Mouse (Mus musculus) MEL (cell line): Measurements from ENCODE around the gene Tjp1. TPM values are rescaled to one million over a fixed set of nuclear protein-coding genes. Genes with fewer than 3 reads are reported as not detected.

ENCODE experiments used
- DNase-seq: peaks from one replicate; pipeline ENCODE4 v3.0.0; 2011; ENCODE audit warnings: low read depth, low spot score
- H3K27ac ChIP-seq: 2 replicates; pipeline ENCODE4 v1.5.1; 2012; ENCODE audit warnings: low read depth, mild to moderate bottlenecking, control low read depth, low read length, moderate library complexity; ENCODE audit not compliant: control insufficient read depth
- H3K27me3 ChIP-seq, 2 experiments: fragments of 150-350 bp in 1 of 2; sonication (generic) in 1 of 2; 2 replicates each; pipeline ENCODE4 v1.6.1; 2012; ENCODE audit warnings: low read length in 2 of 2, mild to moderate bottlenecking in 2 of 2, improper control_type of control experiment in 1 of 2, moderate library complexity in 1 of 2; ENCODE audit not compliant: insufficient read depth in 2 of 2, control insufficient read depth in 1 of 2
- H3K36me3 ChIP-seq, 2 experiments: 2 replicates each; pipeline ENCODE4 v1.6.1; 2012 to 2014; ENCODE audit warnings: low read length in 2 of 2, improper control_type of control experiment in 1 of 2, inconsistent platforms in 1 of 2, mild to moderate bottlenecking in 1 of 2; ENCODE audit not compliant: insufficient read depth in 2 of 2, control insufficient read depth in 1 of 2
- H3K4me1 ChIP-seq, 2 experiments: fragments of 150-350 bp in 1 of 2; sonication (generic) in 1 of 2; 2 replicates each; pipeline ENCODE4 v1.6.1; 2012; ENCODE audit warnings: low read length in 2 of 2, improper control_type of control experiment in 1 of 2, mild to moderate bottlenecking in 1 of 2; ENCODE audit not compliant: insufficient read depth in 2 of 2, control insufficient read depth in 1 of 2
- H3K4me3 ChIP-seq, 2 experiments: fragments of 150-350 bp in 1 of 2; sonication (generic) in 1 of 2; 2 replicates each; pipeline ENCODE4 v1.5.1; 2012; ENCODE audit warnings: low read depth in 2 of 2, low read length in 2 of 2, mild to moderate bottlenecking in 2 of 2, moderate library complexity in 2 of 2, control low read depth in 1 of 2, improper control_type of control experiment in 1 of 2; ENCODE audit not compliant: control insufficient read depth in 1 of 2, insufficient read depth in 1 of 2
- H3K79me2 ChIP-seq: 2 replicates; pipeline ENCODE4 v1.6.1; 2012; ENCODE audit warnings: mild to moderate bottlenecking, low read length, moderate library complexity; ENCODE audit not compliant: control insufficient read depth, poor library complexity, insufficient read depth
- H3K9ac ChIP-seq: 2 replicates; pipeline ENCODE4 v1.6.1; 2012; ENCODE audit warnings: low read depth, mild to moderate bottlenecking, control low read depth, low read length, moderate library complexity; ENCODE audit not compliant: control insufficient read depth, poor library complexity, severe bottlenecking
- H3K9me3 ChIP-seq: fragments of 150-350 bp; sonication (generic); replicated peaks from 2 replicates; pipeline ENCODE4 v1.6.1; 2012; ENCODE audit warnings: mild to moderate bottlenecking, low read length, improper control_type of control experiment, moderate library complexity; ENCODE audit not compliant: insufficient read depth
- BHLHE40 ChIP-seq: IDR thresholded peaks from 2 replicates; pipeline ENCODE4 v1.6.1; 2012; ENCODE audit warnings: low read depth, mild to moderate bottlenecking, inconsistent platforms, low read length, improper control_type of control experiment, borderline replicate concordance
- CTCF ChIP-seq, 3 experiments: IDR thresholded peaks in 2 of 3; conservative IDR thresholded peaks in 1 of 3; 2 replicates each; pipeline ENCODE4 v1.5.1; 2011 to 2012; ENCODE audit warnings: low read length in 3 of 3, low read depth in 2 of 3, mild to moderate bottlenecking in 2 of 3, improper control_type of control experiment in 1 of 3, inconsistent platforms in 1 of 3, mixed read lengths in 1 of 3, moderate library complexity in 1 of 3; ENCODE audit not compliant: control insufficient read depth in 1 of 3, insufficient read depth in 1 of 3, poor library complexity in 1 of 3, severe bottlenecking in 1 of 3
- EP300 ChIP-seq, 2 experiments: IDR thresholded peaks; 2 replicates each; pipeline ENCODE4 v1.6.1; 2011; ENCODE audit warnings: improper control_type of control experiment in 2 of 2, low read length in 2 of 2, low read depth in 1 of 2, mild to moderate bottlenecking in 1 of 2
- ETS1 ChIP-seq: IDR thresholded peaks from 2 replicates; pipeline ENCODE4 v1.6.1; 2012; ENCODE audit warnings: low read depth, mild to moderate bottlenecking, inconsistent platforms, low read length, improper control_type of control experiment, moderate library complexity
- GABPA ChIP-seq: IDR thresholded peaks from 2 replicates; pipeline ENCODE4 v1.6.1; 2012; ENCODE audit warnings: low read depth, mild to moderate bottlenecking, inconsistent platforms, low read length, improper control_type of control experiment, moderate library complexity
- MAFK ChIP-seq: IDR thresholded peaks from 2 replicates; pipeline ENCODE4 v1.6.1; 2011; ENCODE audit warnings: low read depth, mild to moderate bottlenecking, low read length, improper control_type of control experiment, borderline replicate concordance
- MAX ChIP-seq: IDR thresholded peaks from 2 replicates; pipeline ENCODE4 v1.6.1; 2011; ENCODE audit warnings: low read length, improper control_type of control experiment
- MYB ChIP-seq: IDR thresholded peaks from 2 replicates; pipeline ENCODE4 v1.6.1; 2011; ENCODE audit warnings: mild to moderate bottlenecking, low read depth, low read length, improper control_type of control experiment
- NELFE ChIP-seq: IDR thresholded peaks from 2 replicates; pipeline ENCODE4 v1.6.1; 2011; ENCODE audit warnings: low read depth, low read length, improper control_type of control experiment
- POLR2AphosphoS2 ChIP-seq: IDR thresholded peaks from 2 replicates; pipeline ENCODE4 v1.6.1; 2011; ENCODE audit warnings: low read length, improper control_type of control experiment
- POLR2AphosphoS5 ChIP-seq: IDR thresholded peaks from 2 replicates; pipeline ENCODE4 v1.6.1; 2012; ENCODE audit warnings: low read depth, borderline replicate concordance, mild to moderate bottlenecking, inconsistent platforms, low read length, moderate library complexity, mixed read lengths
- TCF12 ChIP-seq: IDR thresholded peaks from 2 replicates; pipeline ENCODE4 v1.6.1; 2014; ENCODE audit warnings: low read depth, mild to moderate bottlenecking, inconsistent platforms, low read length, improper control_type of control experiment, moderate library complexity
- USF1 ChIP-seq: IDR thresholded peaks from 2 replicates; pipeline ENCODE4 v1.6.1; 2014; ENCODE audit warnings: low read depth, mild to moderate bottlenecking, inconsistent platforms, low read length, improper control_type of control experiment, moderate library complexity
- ZMIZ1 ChIP-seq: IDR thresholded peaks from 2 replicates; pipeline ENCODE4 v1.6.1; 2012; ENCODE audit warnings: low read depth, mild to moderate bottlenecking, inconsistent platforms, low read length, improper control_type of control experiment, moderate library complexity
- ZNF384 ChIP-seq: IDR thresholded peaks from 2 replicates; pipeline ENCODE4 v1.6.1; 2012; ENCODE audit warnings: low read depth, mild to moderate bottlenecking, inconsistent platforms, low read length, improper control_type of control experiment
- polyA plus RNA-seq, 2 experiments: library from polyadenylated mRNA; stranded (reverse) in 1 of 2; unstranded in 1 of 2; fragments of >175 nt in 1 of 2; fragments of >200 nt in 1 of 2; gene quantifications; 2 replicates each; pipeline versions ENCODE4 v1.2.1 to v1.2.4; 2012; ENCODE audit warnings: low replicate concordance in 2 of 2, low read depth in 1 of 2; ENCODE audit not compliant: insufficient read length in 2 of 2, insufficient read depth in 1 of 2, missing spikeins in 1 of 2
- total RNA-seq: library from RNA; depleted of rRNA; stranded (reverse); fragments of 300-350 nt; gene quantifications from 2 replicates; pipeline ENCODE4 v1.2.3, GENCODE M21; 2012

Gene Tjp1
- total and polyA plus RNA-seq, 3 experiments, result 0.01 TPM; not detected in 2

GRCm38 (mm10) chr7:65389539-65389938, 138.0 kb downstream of the Tjp1 start:
- Histone ChIP-seq H3K4me1 (no peaks in the 10 kb centered on the region), H3K27me3 (no peaks in the 10 kb centered on the region), H3K79me2 (no peaks in the 10 kb centered on the region), H3K36me3 (no peaks in the 10 kb centered on the region), H3K9me3 (no peaks in the 10 kb centered on the region), H3K4me3 (no peak overlapping the region), H3K27ac (no peak overlapping the region), H3K9ac (no peak overlapping the region)
- no peak for DNase-seq
- TF ChIP-seq MAFK, result no peak
- TF ChIP-seq, all 39 proteins: peak for 0

DNA sequence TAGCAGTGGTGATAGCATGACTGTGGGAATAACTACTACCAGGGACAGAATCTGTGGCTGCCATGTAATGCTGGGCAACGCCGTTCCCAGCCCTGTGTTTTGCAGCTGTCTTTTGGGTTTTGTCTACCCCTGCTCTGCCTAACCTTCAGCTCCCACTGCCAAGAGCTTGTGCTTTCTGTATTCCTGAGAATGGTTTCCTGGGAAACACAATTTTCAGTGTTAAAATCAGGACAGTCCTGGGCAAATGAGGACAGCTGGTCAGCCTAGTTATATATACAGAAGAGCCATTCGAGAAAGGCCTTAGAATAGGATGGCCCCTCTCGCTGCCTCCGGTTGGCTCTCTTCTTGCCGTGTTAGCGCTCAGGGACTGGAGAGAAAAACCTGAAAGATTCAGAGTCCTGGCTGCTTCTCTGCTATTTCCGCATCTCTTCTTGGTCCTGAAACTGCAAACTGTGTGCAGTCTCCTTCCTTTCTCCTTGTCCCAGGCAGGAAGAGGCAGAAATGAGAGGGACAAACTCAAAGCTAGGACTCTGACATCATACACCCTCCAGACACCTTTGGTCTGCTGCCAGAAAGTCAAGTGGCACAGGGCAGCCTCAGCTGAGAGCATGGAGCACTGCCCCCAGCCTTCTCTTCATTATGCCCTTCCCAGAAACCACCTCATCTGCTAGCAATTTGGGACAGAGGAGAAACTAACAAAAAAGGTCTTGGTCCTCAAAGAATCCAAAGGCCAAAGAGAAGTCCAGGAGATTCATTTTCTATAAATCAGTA, 139.2 kb downstream of the Tjp1 start:
- DNase-seq, result no peak
- H3K79me2 ChIP-seq, result no peaks in the 10 kb centered on the region
- H3K9me3 ChIP-seq, result no peaks in the 10 kb centered on the region
- H3K4me3 ChIP-seq, result no peak overlapping the region
- H3K9ac ChIP-seq, result no peak overlapping the region
- H3K27me3 ChIP-seq, result no peaks in the 10 kb centered on the region
- H3K4me1 ChIP-seq, result no peaks in the 10 kb centered on the region
- H3K36me3 ChIP-seq, result no peaks in the 10 kb centered on the region
- H3K27ac ChIP-seq, result no peak overlapping the region
- TF ChIP-seq GABPA, result no peak
- no peak for TF ChIP-seq BHLHE40
- no peak for TF ChIP-seq POLR2AphosphoS5
- TF ChIP-seq CTCF (IDR thresholded peaks at IDR 0.05 in 2 of 3, conservative IDR thresholded peaks at IDR 0.05 in 1 of 3; ENCODE audit: control insufficient read depth in 1 of 3, insufficient read depth in 1 of 3, low read depth in 2 of 3, low read length in 3 of 3, poor library complexity in 1 of 3, severe bottlenecking in 1 of 3), result no peak
- no peak for TF ChIP-seq NELFE
- TF ChIP-seq EP300 (IDR thresholded peaks at IDR 0.05; ENCODE audit: low read depth in 1 of 2, low read length in 2 of 2), result no peak
- TF ChIP-seq POLR2AphosphoS2, result no peak
- no peak for TF ChIP-seq MYB
- TF ChIP-seq ETS1, result no peak
- no peak for TF ChIP-seq TCF12
- no peak for TF ChIP-seq USF1
- no peak for TF ChIP-seq MAX
- no peak for TF ChIP-seq ZNF384
- no peak for TF ChIP-seq ZMIZ1
- TF ChIP-seq, all 39 proteins: peak for 0
